Mouse (Mus musculus) C2C12 (cell line): ENCODE results near the gene Mbd3.

Experiments used
- CTCF ChIP-seq: IDR thresholded peaks from one replicate; pipeline ENCODE4 v1.5.1; 2011; ENCODE audit not compliant: control insufficient read depth, insufficient read depth, insufficient read length
- USF1 ChIP-seq: IDR thresholded peaks from one replicate; pipeline ENCODE4 v1.6.1; 2011; ENCODE audit warnings: low read depth, mild to moderate bottlenecking, control low read depth, moderate library complexity

DNA sequence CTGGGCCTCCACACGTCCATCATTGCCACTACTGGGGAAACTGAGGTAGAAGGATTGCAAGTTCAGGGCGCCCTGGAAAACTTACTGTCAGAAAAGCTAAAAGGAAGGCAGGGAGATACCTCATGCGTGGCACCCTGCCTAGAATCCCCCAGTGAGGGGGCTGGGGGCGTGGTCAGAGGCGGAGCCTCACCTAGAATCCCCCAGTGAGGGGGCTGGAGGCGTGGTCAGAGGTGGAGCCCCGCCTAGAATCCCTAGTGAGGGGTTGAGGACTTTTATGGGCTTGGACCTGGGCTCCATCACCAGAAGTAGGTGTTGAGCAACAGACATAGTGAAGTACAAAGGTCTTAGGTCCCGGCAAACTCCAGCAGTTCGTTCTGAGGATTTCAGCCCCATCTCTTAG, 36.9 kb upstream of the Mbd3 start:
- no peak for TF ChIP-seq CTCF
- TF ChIP-seq USF1: no peak
